Mouse (Mus musculus) liver, embryonic 12.5 days (tissue): ENCODE results near the gene Dglucy. TPM values are rescaled to one million over a fixed set of nuclear protein-coding genes. Genes with fewer than 3 reads are reported as not detected.

Experiments
- ATAC-seq: fragments of 200-750 bp; cut with Nextera tagmentation; 2 replicates; pipeline ENCODE4 v1.8.0; 2017; ENCODE audit warnings: moderate number of reproducible peaks, mild to moderate bottlenecking, moderate library complexity
- H3K27ac ChIP-seq: fragments of 300-500 bp; sonication (generic); 2 replicates; pipeline ENCODE4 v1.5.1; 2016; ENCODE audit warnings: mild to moderate bottlenecking
- H3K27me3 ChIP-seq: fragments of 300-500 bp; sonication (generic); replicated peaks from 2 replicates; pipeline ENCODE4 v1.6.1; 2016; ENCODE audit warnings: mild to moderate bottlenecking, moderate library complexity
- H3K36me3 ChIP-seq: fragments of 300-500 bp; sonication (generic); 2 replicates; pipeline ENCODE4 v1.6.1; 2016; ENCODE audit warnings: mild to moderate bottlenecking, moderate library complexity
- H3K4me1 ChIP-seq: fragments of 300-500 bp; sonication (generic); 2 replicates; pipeline ENCODE4 v1.6.1; 2016
- H3K4me2 ChIP-seq: fragments of 300-500 bp; sonication (generic); 2 replicates; pipeline ENCODE4 v1.6.1; 2016; ENCODE audit warnings: mild to moderate bottlenecking, moderate library complexity
- H3K4me3 ChIP-seq: fragments of 300-500 bp; sonication (generic); 2 replicates; pipeline ENCODE4 v1.5.1; 2016; ENCODE audit warnings: mild to moderate bottlenecking, moderate library complexity
- H3K9ac ChIP-seq: fragments of 300-500 bp; sonication (generic); 2 replicates; pipeline ENCODE4 v1.6.1; 2016; ENCODE audit warnings: mild to moderate bottlenecking, moderate library complexity
- H3K9me3 ChIP-seq: fragments of 300-500 bp; sonication (generic); replicated peaks from 2 replicates; pipeline ENCODE4 v1.6.1; 2016; ENCODE audit warnings: mild to moderate bottlenecking, moderate library complexity
- whole genome bisulfite sequencing: fragments of 180-500 bp; shearing (Covaris S2); methylation state at CpG from one replicate; pipeline ENCODE4 v1.1.7; 2016; ENCODE audit not compliant: insufficient replicate concordance; 5-methylcytosine and 5-hydroxymethylcytosine counted together
- polyA plus RNA-seq: library from polyadenylated mRNA; unstranded; fragments of >200 nt; fragmentation: Nextera tagmentation; extraction: Ambion mirVana; gene quantifications from 2 replicates; pipeline ENCODE4 v1.2.1, GENCODE M21; 2016

The Dglucy gene
- polyA plus RNA-seq, 1 experiment from 2014 or later, result 0.64 TPM

DNA sequence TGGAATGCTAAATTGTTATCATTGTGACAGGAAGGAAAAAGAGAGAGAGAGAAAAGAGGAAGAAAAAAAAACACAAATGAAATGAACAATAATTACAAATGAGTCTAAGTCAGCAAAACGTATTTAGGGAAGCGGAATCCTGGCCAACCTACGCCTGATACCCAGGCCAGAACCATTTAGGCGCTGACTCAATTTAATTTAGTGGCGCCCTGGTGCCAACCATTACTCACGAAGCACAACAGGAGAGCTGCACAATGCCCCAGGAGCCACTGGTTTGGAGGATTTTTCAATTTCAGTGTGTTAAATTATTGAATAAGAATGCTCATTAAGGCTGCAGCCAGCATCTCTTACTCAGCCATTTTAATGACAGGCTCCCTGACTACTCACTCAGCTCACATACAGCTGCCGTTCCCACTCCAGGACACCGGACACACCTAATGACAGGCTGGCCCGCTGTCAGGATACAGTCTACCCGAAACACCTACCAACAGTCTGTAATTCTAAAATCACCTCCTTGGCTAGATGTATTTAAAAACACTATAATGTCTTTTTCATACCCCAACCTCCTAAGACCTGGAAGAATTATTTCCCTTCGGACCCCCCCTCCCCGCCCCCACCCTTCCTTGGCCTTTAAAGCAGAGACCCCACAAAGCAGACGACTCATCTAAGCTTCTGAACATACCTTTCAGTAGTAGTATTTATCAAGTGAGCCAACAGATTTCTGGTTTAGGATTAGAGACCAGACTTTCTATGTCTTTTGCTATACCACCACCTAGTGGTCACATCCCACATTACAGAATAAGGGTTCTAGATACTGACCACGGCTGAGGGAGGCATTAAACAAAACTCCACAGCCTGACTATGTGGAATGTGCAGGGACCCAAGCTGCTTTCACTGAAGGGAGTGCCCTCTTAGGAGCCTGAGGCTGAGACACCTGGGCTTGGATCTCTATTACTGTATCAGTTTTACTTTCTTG lies 147.1 kb downstream of the Dglucy start:
- H3K9ac ChIP-seq, result no peak overlapping the region
- H3K27ac ChIP-seq, result no peak overlapping the region
- WGBS, result 72% methylated on average over 14 of the region's 14 CpGs
- no peaks in the 10 kb centered on the region for H3K27me3 ChIP-seq
- ATAC-seq, result no peak
- no peak overlapping the region for H3K4me2 ChIP-seq
- H3K4me3 ChIP-seq, result no peak overlapping the region
- peaks cover 96% of the 10 kb centered on the region for H3K36me3 ChIP-seq
- H3K4me1 ChIP-seq, result no peaks in the 10 kb centered on the region
- H3K9me3 ChIP-seq, result no peaks in the 10 kb centered on the region

DNA sequence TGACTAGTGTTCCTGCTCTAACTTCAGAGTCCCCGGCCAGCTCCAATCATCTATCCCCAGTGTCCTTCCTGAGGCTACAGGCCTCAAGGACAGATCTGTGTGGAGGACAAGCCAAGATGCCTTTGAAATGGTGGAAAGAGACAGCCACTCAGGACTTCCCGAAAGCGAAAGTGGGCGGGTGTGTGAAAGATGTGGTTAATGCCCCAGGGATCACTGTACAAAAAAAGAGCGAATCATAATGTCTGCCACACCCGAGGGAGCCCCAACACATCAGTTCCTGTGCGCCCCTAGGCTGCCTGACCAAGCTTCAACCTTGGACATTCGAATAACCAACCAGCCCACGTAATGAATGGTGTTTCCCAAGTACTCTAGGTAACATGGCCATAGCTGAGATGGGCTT lies 149.4 kb downstream of the Dglucy start:
- Histone ChIP-seq H3K9me3 (no peaks in the 10 kb centered on the region), H3K4me1 (no peaks in the 10 kb centered on the region), H3K36me3 (peaks cover 96% of the 10 kb centered on the region), H3K9ac (no peak overlapping the region), H3K27me3 (no peaks in the 10 kb centered on the region), H3K4me2 (no peak overlapping the region), H3K27ac (no peak overlapping the region), H3K4me3 (no peak overlapping the region)
- no peak for ATAC-seq
- WGBS, result 88% methylated on average over 9 of the region's 9 CpGs

DNA sequence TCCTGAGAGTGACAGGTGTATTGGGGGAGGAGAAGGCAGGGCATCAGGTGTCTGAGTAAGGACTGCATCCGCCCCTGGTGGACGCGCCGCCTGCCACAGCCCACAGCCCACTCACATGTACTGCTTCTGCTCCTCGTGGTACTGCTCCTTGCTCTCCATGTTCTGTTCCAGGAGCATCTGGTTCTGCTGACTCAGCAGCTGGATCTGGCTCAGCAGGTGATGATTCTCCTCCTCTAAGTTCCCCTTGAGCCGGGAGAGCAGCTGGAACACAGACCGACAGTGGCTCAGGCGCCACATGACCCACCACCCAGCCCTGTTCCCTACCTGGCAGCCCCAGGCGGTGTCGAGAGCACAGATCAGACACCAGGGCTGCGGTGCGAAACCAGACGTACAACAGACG lies 152.8 kb downstream of the Dglucy start:
- Histone ChIP-seq H3K36me3 (peaks cover 100% of the 10 kb centered on the region), H3K4me3 (no peak overlapping the region), H3K4me2 (no peak overlapping the region), H3K4me1 (no peaks in the 10 kb centered on the region), H3K27me3 (no peaks in the 10 kb centered on the region), H3K27ac (no peak overlapping the region), H3K9ac (no peak overlapping the region), H3K9me3 (no peaks in the 10 kb centered on the region)
- WGBS, result 89% methylated on average over 14 of the region's 14 CpGs
- ATAC-seq, result no peak

DNA sequence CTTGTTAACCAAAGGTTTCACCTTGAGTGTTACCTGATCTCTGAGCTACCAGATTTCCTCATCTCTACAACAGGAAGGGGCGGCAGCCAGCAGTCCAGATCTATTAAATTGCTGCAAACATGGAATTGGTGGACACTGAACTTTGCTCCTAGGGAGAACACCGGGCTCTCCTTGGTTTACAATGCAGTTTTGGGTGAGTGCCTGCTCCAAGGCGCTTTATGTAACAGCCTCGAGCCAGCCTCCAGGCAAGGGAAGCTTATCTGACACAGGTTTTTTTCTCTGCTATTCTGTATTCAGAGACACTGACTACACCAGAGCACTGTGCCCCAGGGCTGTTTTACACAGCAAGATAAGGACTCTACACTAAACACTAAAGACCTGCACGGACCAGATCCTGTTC lies 155.9 kb downstream of the Dglucy start:
- Histone ChIP-seq H3K9me3 (no peaks in the 10 kb centered on the region), H3K4me1 (no peaks in the 10 kb centered on the region), H3K4me2 (no peak overlapping the region), H3K27ac (no peak overlapping the region), H3K27me3 (no peaks in the 10 kb centered on the region), H3K36me3 (peaks cover 99% of the 10 kb centered on the region), H3K4me3 (no peak overlapping the region), H3K9ac (no peak overlapping the region)
- 76% methylated on average over 5 of the region's 5 CpGs for WGBS
- ATAC-seq, result no peak

DNA sequence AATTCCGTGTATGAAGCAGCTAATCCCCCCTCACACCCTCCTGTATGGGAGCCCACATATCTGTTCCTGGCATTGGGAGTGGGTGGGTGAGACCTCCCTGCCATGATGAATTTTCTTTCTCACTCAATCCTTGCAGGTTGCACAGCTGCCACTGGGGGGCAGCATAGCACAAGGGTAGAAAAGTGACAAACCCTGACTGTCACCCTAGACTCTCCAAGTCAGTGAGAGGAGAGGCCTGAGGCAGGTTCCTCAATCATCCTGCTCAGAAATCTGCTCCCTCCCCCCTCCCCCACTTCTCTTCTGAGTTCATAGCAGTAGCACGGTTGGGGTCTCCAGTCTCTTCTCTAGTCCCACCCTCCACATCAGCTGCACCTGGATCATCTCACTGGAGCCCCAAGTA lies 157.3 kb downstream of the Dglucy start:
- Histone ChIP-seq H3K9ac (no peak overlapping the region), H3K4me2 (no peak overlapping the region), H3K36me3 (peaks cover 99% of the 10 kb centered on the region), H3K4me3 (no peak overlapping the region), H3K4me1 (no peaks in the 10 kb centered on the region), H3K27me3 (no peaks in the 10 kb centered on the region), H3K27ac (no peak overlapping the region), H3K9me3 (no peaks in the 10 kb centered on the region)
- 14% methylated on average over 2 of the region's 2 CpGs for WGBS
- ATAC-seq, result peak; percentile 50

DNA sequence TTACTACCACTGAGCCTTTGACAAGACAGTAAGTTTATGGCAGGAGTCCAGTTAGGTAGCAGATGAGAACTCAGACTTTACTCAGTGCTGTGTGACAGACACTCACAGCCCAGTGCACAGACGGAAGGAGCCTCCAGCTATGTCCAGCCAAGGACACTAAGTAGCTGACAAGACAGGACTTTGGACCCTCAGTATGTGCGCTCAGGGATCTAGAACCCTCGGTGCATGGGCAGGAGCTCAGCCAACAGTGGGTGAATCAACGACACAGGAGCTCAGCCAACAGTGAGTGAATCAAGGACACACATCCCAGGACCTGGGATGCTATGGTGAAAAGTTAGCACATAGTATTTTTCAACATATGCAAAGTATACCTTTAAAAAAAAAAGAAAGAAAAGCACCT lies 157.9 kb downstream of the Dglucy start:
- Histone ChIP-seq H3K4me1 (no peaks in the 10 kb centered on the region), H3K4me2 (no peak overlapping the region), H3K4me3 (no peak overlapping the region), H3K27ac (no peak overlapping the region), H3K9ac (no peak overlapping the region), H3K36me3 (peaks cover 99% of the 10 kb centered on the region), H3K27me3 (no peaks in the 10 kb centered on the region), H3K9me3 (no peaks in the 10 kb centered on the region)
- no peak for ATAC-seq
- WGBS, result 86% methylated on average over 4 of the region's 4 CpGs

DNA sequence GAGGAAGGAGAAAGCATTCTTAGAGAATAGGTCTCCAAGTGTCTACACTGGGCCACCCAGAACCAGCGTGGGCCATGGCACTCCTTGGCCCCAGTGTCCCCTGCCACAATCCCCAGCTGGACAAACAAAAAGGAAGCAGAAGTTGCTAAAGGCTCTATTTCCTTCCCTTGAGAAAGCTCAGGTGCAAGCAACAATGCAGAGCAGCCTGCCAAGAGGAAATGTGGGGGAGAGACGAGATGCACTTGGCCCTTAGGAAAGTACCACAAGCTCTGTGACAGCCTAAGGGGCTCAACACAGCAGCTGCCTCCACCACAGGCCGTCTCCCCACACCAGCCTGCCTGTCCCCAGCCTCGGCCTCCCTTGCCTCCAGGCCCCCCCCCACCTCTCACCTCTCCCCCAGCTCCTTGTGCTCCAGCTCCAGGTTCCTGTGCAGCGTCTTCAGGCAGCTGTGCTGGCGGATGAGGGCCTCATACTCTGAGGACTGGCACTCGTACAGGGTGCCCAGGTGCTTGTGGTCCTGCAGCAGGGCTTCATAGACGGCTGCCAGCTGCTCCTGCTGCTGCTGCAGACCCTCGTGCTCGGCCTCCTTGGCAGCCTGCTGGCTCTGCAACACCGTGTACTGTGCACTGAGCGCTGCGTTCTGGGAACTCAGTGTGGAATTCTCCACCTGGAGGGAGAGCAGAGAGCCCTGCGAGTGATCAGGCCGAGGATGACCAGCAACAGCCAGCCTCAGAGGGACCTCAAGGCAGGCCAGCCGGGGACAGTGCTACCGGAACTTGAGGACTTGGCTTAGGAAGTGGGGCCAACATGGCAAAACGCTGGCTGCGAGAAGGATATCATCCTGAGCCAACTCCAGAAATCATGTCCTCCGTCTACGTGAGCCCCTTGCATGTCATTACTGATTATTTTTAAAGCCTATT lies 158.8 kb downstream of the Dglucy start:
- no peak overlapping the region for H3K27ac ChIP-seq
- H3K27me3 ChIP-seq, result no peaks in the 10 kb centered on the region
- H3K4me1 ChIP-seq, result no peaks in the 10 kb centered on the region
- no peak for ATAC-seq
- 77% methylated on average over 21 of the region's 21 CpGs for WGBS
- peaks cover 97% of the 10 kb centered on the region for H3K36me3 ChIP-seq
- H3K4me2 ChIP-seq, result no peak overlapping the region
- no peaks in the 10 kb centered on the region for H3K9me3 ChIP-seq
- no peak overlapping the region for H3K4me3 ChIP-seq
- no peak overlapping the region for H3K9ac ChIP-seq

DNA sequence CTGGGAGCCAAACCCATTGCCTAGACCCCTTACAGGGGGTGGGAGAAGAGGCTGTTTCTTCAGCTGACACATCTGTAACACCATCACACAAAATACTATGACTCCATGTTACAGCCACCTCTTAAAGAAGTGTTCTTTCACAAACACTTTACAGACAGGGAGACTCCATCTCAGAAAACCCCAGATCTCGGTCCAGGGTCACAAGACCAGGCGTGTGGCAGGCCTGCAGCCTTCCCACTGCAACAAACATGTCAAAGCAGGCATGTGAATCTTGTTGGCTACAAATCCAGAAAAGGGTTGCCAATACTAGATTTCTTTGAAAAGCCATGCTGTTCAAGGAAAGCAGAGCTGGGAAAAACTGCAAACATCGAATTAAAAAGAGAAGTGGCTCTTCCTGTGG lies 162.5 kb downstream of the Dglucy start:
- ATAC-seq, result no peak
- Histone ChIP-seq H3K4me1 (no peaks in the 10 kb centered on the region), H3K9me3 (no peaks in the 10 kb centered on the region), H3K36me3 (peaks cover 97% of the 10 kb centered on the region), H3K4me3 (no peak overlapping the region), H3K27me3 (no peaks in the 10 kb centered on the region), H3K4me2 (no peak overlapping the region), H3K9ac (no peak overlapping the region), H3K27ac (no peak overlapping the region)
- 70% methylated on average over 3 of the region's 3 CpGs for WGBS

DNA sequence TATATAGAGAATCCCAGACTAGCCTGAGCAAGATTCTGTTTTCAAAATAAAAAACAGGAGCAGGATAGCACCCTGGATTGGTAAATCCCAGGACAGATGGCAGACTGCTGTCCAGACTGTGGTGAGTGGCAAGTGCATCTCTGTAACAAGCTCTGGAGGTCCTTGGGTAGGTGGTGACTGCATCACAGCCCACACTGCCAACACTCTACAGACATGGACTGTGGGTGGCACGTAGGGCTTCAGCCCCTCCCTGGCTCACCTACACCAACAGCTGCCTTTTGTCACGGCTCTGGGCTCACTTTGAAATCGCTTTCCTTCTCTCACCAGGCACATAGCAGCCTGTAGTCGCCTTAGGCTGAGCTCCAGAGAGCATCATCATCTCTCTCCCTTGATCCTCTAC lies 164.3 kb downstream of the Dglucy start:
- no peak for ATAC-seq

DNA sequence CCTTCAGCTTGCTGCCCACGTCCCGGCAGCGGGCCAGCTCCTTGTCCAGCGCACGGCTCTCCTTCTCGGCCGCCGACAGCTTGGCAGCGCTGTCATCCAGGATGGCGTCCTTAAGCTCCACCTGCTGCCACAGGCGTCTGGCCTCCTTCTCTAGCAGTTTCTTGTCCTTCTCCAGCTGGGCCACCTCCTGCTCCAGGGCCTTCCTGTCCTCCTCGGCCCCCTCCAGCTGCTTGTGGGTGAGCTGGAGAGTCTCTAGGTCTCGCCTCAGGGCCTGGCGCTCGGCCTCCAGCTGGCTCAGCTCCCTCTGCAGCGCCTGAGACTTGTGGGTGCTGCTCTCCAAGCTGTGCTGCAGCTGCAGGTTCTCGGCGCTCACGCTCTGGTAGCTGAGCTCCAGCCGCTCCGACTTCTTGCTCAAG lies 166.1 kb downstream of the Dglucy start:
- Histone ChIP-seq H3K9ac (no peak overlapping the region), H3K9me3 (no peaks in the 10 kb centered on the region), H3K27ac (no peak overlapping the region), H3K4me3 (no peak overlapping the region), H3K4me1 (no peaks in the 10 kb centered on the region), H3K4me2 (no peak overlapping the region), H3K27me3 (no peaks in the 10 kb centered on the region), H3K36me3 (peaks cover 98% of the 10 kb centered on the region)
- ATAC-seq, result no peak
- WGBS, result 92% methylated on average over 21 of the region's 21 CpGs

More for the DNA sequence above, 164.3 kb downstream of the Dglucy start:
- Histone ChIP-seq H3K4me1 (no peaks in the 10 kb centered on the region), H3K9me3 (no peaks in the 10 kb centered on the region), H3K27ac (no peak overlapping the region), H3K27me3 (no peaks in the 10 kb centered on the region), H3K36me3 (peaks cover 97% of the 10 kb centered on the region), H3K4me2 (no peak overlapping the region), H3K9ac (no peak overlapping the region), H3K4me3 (no peak overlapping the region)
- 82% methylated on average over 4 of the region's 4 CpGs for WGBS

DNA sequence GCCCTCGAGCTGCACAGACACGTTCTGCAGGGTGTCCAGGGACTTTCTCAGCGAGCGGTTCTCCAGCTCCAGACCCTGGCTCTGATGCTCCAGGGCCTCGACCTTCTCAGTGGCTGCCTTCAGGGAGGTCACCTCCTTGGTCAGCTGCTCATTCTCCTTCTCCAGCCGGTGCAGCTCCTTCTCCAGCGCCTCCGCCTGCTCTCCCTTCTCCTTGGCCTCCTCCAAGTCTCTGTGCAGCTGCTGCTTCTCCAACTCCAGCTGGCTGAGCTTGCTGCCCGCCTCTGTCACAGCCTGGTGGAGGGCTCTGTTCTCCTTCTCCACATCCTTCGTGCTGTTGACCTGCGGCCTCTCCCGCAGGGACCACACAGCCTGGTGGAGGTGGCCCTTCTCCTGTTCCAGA lies 166.6 kb downstream of the Dglucy start:
- no peak overlapping the region for H3K4me3 ChIP-seq
- peaks cover 98% of the 10 kb centered on the region for H3K36me3 ChIP-seq
- no peak overlapping the region for H3K27ac ChIP-seq
- ATAC-seq, result no peak
- H3K9ac ChIP-seq, result no peak overlapping the region
- H3K4me2 ChIP-seq, result no peak overlapping the region
- no peaks in the 10 kb centered on the region for H3K9me3 ChIP-seq
- H3K4me1 ChIP-seq, result no peaks in the 10 kb centered on the region
- 83% methylated on average over 12 of the region's 12 CpGs for whole genome bisulfite sequencing
- no peaks in the 10 kb centered on the region for H3K27me3 ChIP-seq

DNA sequence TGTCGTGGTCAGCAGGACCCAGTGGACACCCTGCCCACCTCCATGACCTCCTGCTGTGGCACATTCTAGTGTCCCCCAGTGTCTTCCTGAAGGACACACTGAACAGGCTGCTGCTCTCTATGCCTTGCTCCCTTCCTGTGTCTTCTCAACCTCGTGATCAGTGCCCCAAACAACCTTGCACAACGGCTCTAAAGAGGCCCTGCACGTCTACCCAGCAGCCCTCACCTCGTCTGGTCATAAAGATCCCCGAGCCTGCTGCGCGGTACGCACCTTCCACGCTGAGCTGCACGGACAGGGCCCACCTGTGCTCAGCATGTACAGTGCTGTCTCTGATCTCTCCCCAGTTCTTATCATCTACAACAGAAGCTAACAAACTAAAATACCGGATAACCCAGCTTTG lies 167.1 kb downstream of the Dglucy start:
- no peaks in the 10 kb centered on the region for H3K27me3 ChIP-seq
- ATAC-seq, result no peak
- no peaks in the 10 kb centered on the region for H3K4me1 ChIP-seq
- no peak overlapping the region for H3K4me2 ChIP-seq
- no peak overlapping the region for H3K27ac ChIP-seq
- H3K4me3 ChIP-seq, result no peak overlapping the region
- peaks cover 96% of the 10 kb centered on the region for H3K36me3 ChIP-seq
- no peak overlapping the region for H3K9ac ChIP-seq
- H3K9me3 ChIP-seq, result no peaks in the 10 kb centered on the region
- WGBS, result 80% methylated on average over 12 of the region's 12 CpGs
